11 mouse cellular contexts compared by ENCODE assay signal in genomic region chr13:54378051-54378450, GRCm38 (mm10). TPM values are rescaled to one million over a fixed set of nuclear protein-coding genes. Genes with fewer than 3 reads are reported as not detected.
DNase-seq lines count a peak whose midpoint lies in the region; ATAC-seq and TF ChIP-seq lines count a peak whose summit lies in the region.
"Had no signal": no experiment of that assay in that cellular context is flagged by ENCODE, and none has a peak within 500 bp of the region (broad histone marks: within the 10 kb centered on the region; RNA-seq: fewer than 3 reads in every experiment).

No protein-coding gene starts in this region.

- no peak for ATAC-seq in kidney, postnatal 0 days (replicated peaks; ENCODE audit: low FRiP score, low read depth)
- ATAC-seq: activated CD4-positive, CD25-positive, alpha-beta regulatory T cell, adult 4 months had no signal

- no peak overlapping the region for H3K27ac ChIP-seq in kidney, postnatal 0 days
- no peak overlapping the region for H3K27ac ChIP-seq in cortical plate, adult 2 months (ENCODE audit: insufficient read depth, low read length)

- no peaks in the 10 kb centered on the region for H3K36me3 ChIP-seq in kidney, postnatal 0 days (ENCODE audit: insufficient read depth, low read length)

- H3K9me3 ChIP-seq in kidney, postnatal 0 days (replicated peaks; ENCODE audit: low read length): no peaks in the 10 kb centered on the region

- no peaks in the 10 kb centered on the region for H3K4me1 ChIP-seq in kidney, postnatal 0 days (replicated peaks; ENCODE audit: insufficient read depth, low read length)
- peaks cover 4% of the 10 kb centered on the region; the same call in 1 of the 2 replicates for H3K4me1 ChIP-seq in cortical plate, adult 2 months (ENCODE audit: control insufficient read depth, insufficient read depth, low read length)

- peak; percentile 44 for TF ChIP-seq CTCF in kidney, postnatal 0 days (IDR thresholded peaks at IDR 0.05; ENCODE audit: low read depth)
- peak; percentile 35 for TF ChIP-seq CTCF in cortical plate, adult 2 months (IDR thresholded peaks at IDR 0.05; ENCODE audit: extremely low read depth, insufficient read depth, low read length)

- 0 out of 2 replicates have a peak, but pooled peaks cover 3% of the 10 kb centered on the region for H3K27me3 ChIP-seq in kidney, postnatal 0 days (ENCODE audit: insufficient read depth, low read length)

- H3K4me2 ChIP-seq in kidney, postnatal 0 days (ENCODE audit: low read length): no peak overlapping the region

- no peak overlapping the region for H3K4me3 ChIP-seq in kidney, postnatal 0 days (replicated peaks; ENCODE audit: low read depth, low read length)
- H3K4me3 ChIP-seq in cortical plate, adult 2 months (ENCODE audit: insufficient read depth, low read length): no peak overlapping the region

- TF ChIP-seq POLR2A in cortical plate, adult 2 months (IDR thresholded peaks at IDR 0.05; ENCODE audit: extremely low read depth, insufficient read depth, low read length): no peak

- 68% methylated on average over 3 of the region's 3 CpGs for WGBS in kidney, postnatal 0 days

- H3K9ac ChIP-seq in kidney, postnatal 0 days (ENCODE audit: low read depth, low read length): no peak overlapping the region

- no peak for DNase-seq in kidney, postnatal 0 days (ENCODE audit: low spot score)
- DNase-seq in kidney, adult 9 months: no peak
- DNase-seq in 416B (ENCODE audit: low read depth) (peak; percentile 54), ES-CJ7 (ENCODE audit: low read depth, low spot score) (peak; percentile 82)
- no peak for DNase-seq in neural tube, embryonic 10.5 days (ENCODE audit: extremely low spot score, low spot score)
- DNase-seq in adrenal gland, adult 2 months: no peak
- DNase-seq in adrenal gland, postnatal 4 days (ENCODE audit: low spot score in 2 of 2): no peak
- DNase-seq: gastrocnemius, postnatal 14 days had no signal

RNA-seq across cellular contexts. Expression of gene Cplx2, which starts 6.9 kb away (rescaled TPM):
- 4.0 and 4.5 TPM in 2 replicates for polyA plus RNA-seq in kidney, postnatal 0 days (2015; fragmentation: Nextera tagmentation; extraction: Ambion mirVana)
- polyA plus RNA-seq in cortical plate, adult 2 months (2012; rRNA removed): 496 and 516 TPM in 2 replicates
- total RNA-seq in adrenal gland, adult 2 months (2021): 10 to 100 TPM; 20.3 to 20.8 TPM
- polyA plus RNA-seq in adrenal gland, adult 2 months (2012; rRNA removed): 22.6 and 23.8 TPM in 2 replicates
- 10 to 100 TPM; 46.3 to 50.4 TPM for total RNA-seq in adrenal gland, postnatal 4 days (2021)
- total RNA-seq: megakaryocyte, adult 5-6 weeks had no signal
- polyA plus RNA-seq: activated CD4-positive, CD25-positive, alpha-beta regulatory T cell, adult 4 months had no signal

Comparison
In these comparisons a context has a peak if more than half of its experiments do, and no peak if none do; other contexts are left out.
1. DNase-seq: peak in 416B (single experiment) and ES-CJ7 (single experiment); none in kidney, postnatal 0 days (single experiment), kidney, adult 9 months (single experiment), neural tube, embryonic 10.5 days (single experiment), adrenal gland, adult 2 months (single experiment) and adrenal gland, postnatal 4 days (0 of 2).
2. RNA of gene Cplx2, which starts 6.9 kb away (polyA plus RNA-seq): 496 to 516 TPM in cortical plate, adult 2 months; 22.6 to 23.8 TPM in adrenal gland, adult 2 months and 4.0 to 4.5 TPM in kidney, postnatal 0 days; every median in the first group is over 10 times any median in the second.